Mouse (Mus musculus): ENCODE results near the gene Kdm2b. TPM values are rescaled to one million over a fixed set of nuclear protein-coding genes. Genes with fewer than 3 reads are reported as not detected.
A peak's percentile ranks its signal among the peaks of the same experiment; 100 is the strongest.
"Not testable (repeated sequence)": the region's sequence is repeated elsewhere in the genome, so short reads cannot be mapped to it uniquely, and the experiment has no call there.

Gene Kdm2b
- polyA plus RNA-seq, 1 experiment from 2014 or later: 73.8 TPM

DNA sequence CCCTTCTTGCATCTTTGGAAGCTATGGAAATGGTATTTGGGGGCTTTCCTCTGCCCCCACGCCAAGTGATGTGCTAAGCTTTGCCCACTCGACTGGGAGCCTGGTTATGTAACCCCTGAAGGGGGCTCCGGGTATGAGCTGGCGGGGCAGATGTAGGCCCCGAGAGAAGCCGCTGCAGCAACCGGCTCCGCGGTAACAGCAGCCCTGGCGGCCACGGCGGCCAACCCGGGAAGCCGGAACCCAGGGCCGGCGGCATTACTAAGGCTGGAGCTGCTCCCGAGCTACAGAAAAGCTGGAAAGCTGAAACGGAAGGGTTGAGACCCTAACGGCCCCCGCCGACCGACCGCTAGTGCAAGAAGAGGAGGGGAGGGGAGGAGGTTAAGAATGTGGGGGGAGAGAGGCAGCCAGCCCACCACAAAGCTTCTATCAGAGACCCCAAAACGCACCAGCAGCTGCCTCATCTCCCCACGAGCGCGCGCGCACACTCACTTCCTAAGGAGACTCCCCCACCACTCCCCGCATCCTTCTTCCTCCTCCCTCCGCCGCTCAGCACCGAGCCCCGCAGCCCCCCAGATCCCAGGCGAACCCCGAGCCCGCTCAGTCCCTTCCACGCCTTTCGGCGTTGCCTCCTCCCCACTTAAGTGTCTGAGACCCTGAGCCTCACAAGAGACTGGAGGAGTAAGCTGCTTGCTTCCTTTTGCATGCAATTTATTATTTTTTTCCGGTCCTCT, 1.4 kb downstream of the Kdm2b start:
- ATAC-seq (peak; percentile 30; the same call in 1 of the 2 replicates), DNase-seq (ENCODE audit: low spot score) (peak; percentile 70)
- Histone ChIP-seq H3K9me3 (replicated peaks; ENCODE audit: control insufficient read depth, low read length) (no peaks in the 10 kb centered on the region), H3K27ac (ENCODE audit: low read depth, low read length) (peak overlapping the region; percentile 73), H3K4me3 (ENCODE audit: low read depth, low read length) (peak overlapping the region; percentile 59), H3K27me3 (replicated peaks; ENCODE audit: control insufficient read depth, insufficient read depth, low read length) (no peaks in the 10 kb centered on the region), H3K9ac (ENCODE audit: low read length) (peak overlapping the region; percentile 82), H3K36me3 (ENCODE audit: control insufficient read depth, insufficient read depth, low read length) (no peaks in the 10 kb centered on the region), H3K4me2 (ENCODE audit: low read length) (peak overlapping the region; percentile 82), H3K4me1 (ENCODE audit: control insufficient read depth, insufficient read depth, low read length) (peaks cover 48% of the 10 kb centered on the region)
- under 1% methylated on average over 38 of the region's 41 CpGs for WGBS

DNA sequence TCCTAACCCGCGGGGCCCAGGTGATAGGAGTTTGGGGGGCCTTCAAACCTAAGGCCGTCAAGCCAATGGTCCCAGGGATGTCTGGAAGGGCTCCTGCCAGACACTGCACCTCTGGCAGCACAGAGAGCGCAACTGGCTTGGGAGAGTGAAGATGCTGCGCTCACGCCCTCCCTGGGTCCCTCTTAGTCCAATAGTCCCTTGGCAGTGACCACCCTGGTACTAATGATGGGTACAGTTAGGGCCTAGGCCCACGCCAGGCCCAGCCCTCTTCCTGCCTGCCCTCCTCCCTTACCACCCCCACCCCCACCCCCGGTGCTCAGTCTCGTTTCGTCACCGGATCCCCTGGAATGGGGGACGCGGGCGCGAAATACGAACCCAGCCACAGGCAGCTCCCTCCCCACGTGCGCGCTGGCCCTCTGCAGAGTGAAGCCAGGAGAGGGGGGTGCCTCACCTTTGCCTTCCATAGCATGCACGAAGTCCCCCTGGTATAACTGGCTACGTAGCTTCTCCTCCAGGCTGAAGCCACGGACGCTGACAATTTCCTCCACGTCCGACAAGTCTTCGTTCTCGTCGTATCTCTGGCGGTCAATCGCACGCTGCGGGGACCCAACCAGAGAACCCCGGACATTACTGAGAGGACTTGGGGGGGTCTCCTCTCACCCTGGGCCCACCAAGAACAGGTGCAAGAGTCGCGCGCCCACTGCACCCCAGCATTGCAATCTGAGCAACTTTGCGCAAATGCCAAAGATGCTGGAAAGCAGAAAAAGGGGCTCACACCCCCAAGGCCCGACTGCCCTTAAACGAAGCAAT, 2.2 kb downstream of the Kdm2b start:
- Histone ChIP-seq H3K36me3 (ENCODE audit: control insufficient read depth, insufficient read depth, low read length) (no peaks in the 10 kb centered on the region), H3K4me1 (ENCODE audit: control insufficient read depth, insufficient read depth, low read length) (peaks cover 48% of the 10 kb centered on the region), H3K9me3 (replicated peaks; ENCODE audit: control insufficient read depth, low read length) (no peaks in the 10 kb centered on the region), H3K4me3 (ENCODE audit: low read depth, low read length) (peak overlapping the region; percentile 59), H3K27me3 (replicated peaks; ENCODE audit: control insufficient read depth, insufficient read depth, low read length) (no peaks in the 10 kb centered on the region), H3K27ac (ENCODE audit: low read depth, low read length) (no peak overlapping the region; the same call in 1 of the 2 replicates), H3K9ac (ENCODE audit: low read length) (peak overlapping the region; percentile 82), H3K4me2 (ENCODE audit: low read length) (peak overlapping the region; percentile 82)
- WGBS: 3% methylated on average over 39 of the region's 39 CpGs
- DNase-seq (ENCODE audit: low spot score): peak; percentile 53
- peak; percentile 35; the same call in 1 of the 2 replicates for ATAC-seq

DNA sequence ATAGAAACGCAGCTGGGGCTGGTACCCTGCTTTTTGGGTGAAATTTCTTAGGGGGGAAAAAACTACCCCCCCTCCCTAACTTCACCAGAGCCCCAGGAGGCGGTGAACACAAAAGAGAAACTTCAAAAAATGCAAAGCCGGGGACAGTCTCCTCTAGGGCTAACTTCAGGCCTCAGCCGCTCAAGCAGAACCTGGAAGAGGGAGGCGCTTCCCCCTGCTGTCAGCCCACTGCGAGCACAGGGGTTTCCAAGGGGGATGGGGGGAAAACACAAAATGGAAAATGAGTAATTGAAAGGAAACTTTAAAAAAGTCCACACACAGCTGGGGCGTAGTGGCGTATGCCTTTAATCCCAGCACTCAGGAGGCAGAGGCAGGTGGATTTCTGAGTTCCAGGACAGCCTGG, 3.5 kb downstream of the Kdm2b start:
- DNase-seq (ENCODE audit: low spot score) (no peak), ATAC-seq (no peak)
- Histone ChIP-seq H3K4me2 (ENCODE audit: low read length) (peak overlapping the region; percentile 82), H3K36me3 (ENCODE audit: control insufficient read depth, insufficient read depth, low read length) (0 out of 2 replicates have a peak, but pooled peaks cover 5% of the 10 kb centered on the region), H3K4me3 (ENCODE audit: low read depth, low read length) (0 out of 2 replicates have a peak overlapping the region, but pooled peaks have one; percentile 4), H3K27me3 (replicated peaks; ENCODE audit: control insufficient read depth, insufficient read depth, low read length) (no peaks in the 10 kb centered on the region), H3K9ac (ENCODE audit: low read length) (peak overlapping the region; percentile 25; the same call in 1 of the 2 replicates), H3K4me1 (ENCODE audit: control insufficient read depth, insufficient read depth, low read length) (peaks cover 40% of the 10 kb centered on the region), H3K27ac (ENCODE audit: low read depth, low read length) (no peak overlapping the region), H3K9me3 (replicated peaks; ENCODE audit: control insufficient read depth, low read length) (no peaks in the 10 kb centered on the region)
- 30% methylated on average over 8 of the region's 8 CpGs for WGBS

DNA sequence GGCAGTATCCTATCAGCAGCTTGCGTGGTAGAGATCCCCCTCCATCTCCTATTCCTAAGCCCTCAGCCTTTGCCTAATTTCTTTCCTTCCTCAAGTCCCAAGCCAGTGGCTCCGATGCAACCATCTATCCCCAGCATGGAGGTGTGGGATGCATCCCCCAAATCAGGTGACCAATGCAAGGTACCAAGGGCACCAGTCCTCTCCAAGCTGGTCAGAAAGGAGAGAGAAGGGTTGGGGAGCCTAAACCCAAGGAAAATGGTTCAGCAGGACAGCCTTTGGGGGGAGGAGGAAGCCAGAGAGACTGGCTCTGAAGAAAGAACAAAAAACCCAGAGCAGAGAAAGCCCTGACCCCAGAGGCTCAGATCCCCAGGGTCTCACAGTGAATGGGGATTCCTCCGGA, 4.3 kb downstream of the Kdm2b start:
- peak overlapping the region; percentile 82; the same call in 1 of the 2 replicates for H3K4me2 ChIP-seq (ENCODE audit: low read length)
- DNase-seq (ENCODE audit: low spot score) (no peak), ATAC-seq (no peak)
- H3K4me1 ChIP-seq (ENCODE audit: control insufficient read depth, insufficient read depth, low read length): peaks cover 34% of the 10 kb centered on the region
- WGBS: 40% methylated on average over 3 of the region's 3 CpGs
- H3K9me3 ChIP-seq (replicated peaks; ENCODE audit: control insufficient read depth, low read length): no peaks in the 10 kb centered on the region
- 0 out of 2 replicates have a peak, but pooled peaks cover 7% of the 10 kb centered on the region for H3K36me3 ChIP-seq (ENCODE audit: control insufficient read depth, insufficient read depth, low read length)
- H3K27ac ChIP-seq (ENCODE audit: low read depth, low read length): no peak overlapping the region
- no peaks in the 10 kb centered on the region for H3K27me3 ChIP-seq (replicated peaks; ENCODE audit: control insufficient read depth, insufficient read depth, low read length)
- H3K4me3 ChIP-seq (ENCODE audit: low read depth, low read length): no peak overlapping the region
- peak overlapping the region; percentile 37 for H3K9ac ChIP-seq (ENCODE audit: low read length)

DNA sequence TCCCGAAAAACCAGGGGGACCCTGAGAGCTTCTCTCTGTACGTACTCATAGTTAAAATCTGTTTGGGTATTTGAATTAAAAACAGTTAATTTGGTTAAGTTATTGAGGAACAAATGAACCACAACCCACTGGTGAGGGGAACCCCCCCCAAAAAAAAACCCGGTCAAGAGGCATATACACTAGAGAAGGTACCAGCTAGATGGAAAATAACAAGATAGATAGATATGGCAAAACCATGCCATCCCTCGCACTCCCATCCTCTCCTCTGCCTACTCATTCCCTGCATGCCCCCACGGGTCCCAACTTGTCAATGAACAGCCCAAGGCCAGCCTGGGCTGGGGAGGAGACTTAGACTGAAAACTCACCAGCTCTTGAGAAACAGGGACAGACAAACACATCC, 5.1 kb downstream of the Kdm2b start:
- no peak for ATAC-seq
- no peak for DNase-seq (ENCODE audit: low spot score)

DNA sequence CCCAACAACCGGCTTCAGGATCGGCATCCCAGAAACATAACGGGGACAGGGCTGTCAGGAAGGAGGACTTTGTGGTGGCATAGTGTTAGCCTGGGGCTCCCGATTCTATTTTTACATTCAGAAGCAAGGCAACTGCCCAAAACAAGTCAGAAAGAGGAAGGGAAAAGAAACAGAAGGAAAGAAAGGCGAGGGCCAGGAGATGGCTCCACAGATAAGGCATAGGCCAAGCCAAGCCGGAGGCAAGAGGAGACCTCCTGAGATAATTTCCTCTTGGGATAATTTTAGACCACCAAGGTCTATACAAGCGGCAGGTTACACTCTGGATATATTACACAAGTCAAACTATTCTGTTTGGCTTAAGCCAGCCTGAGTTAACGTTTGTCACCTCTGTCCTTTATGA, 10.7 kb downstream of the Kdm2b start:
- Histone ChIP-seq H3K4me1 (ENCODE audit: control insufficient read depth, insufficient read depth, low read length) (no peaks in the 10 kb centered on the region), H3K4me3 (ENCODE audit: low read depth, low read length) (no peak overlapping the region), H3K27me3 (replicated peaks; ENCODE audit: control insufficient read depth, insufficient read depth, low read length) (no peaks in the 10 kb centered on the region), H3K9ac (ENCODE audit: low read length) (no peak overlapping the region), H3K36me3 (ENCODE audit: control insufficient read depth, insufficient read depth, low read length) (peaks cover 14% of the 10 kb centered on the region; the same call in 1 of the 2 replicates), H3K27ac (ENCODE audit: low read depth, low read length) (no peak overlapping the region), H3K4me2 (ENCODE audit: low read length) (no peak overlapping the region), H3K9me3 (replicated peaks; ENCODE audit: control insufficient read depth, low read length) (no peaks in the 10 kb centered on the region)
- WGBS: 92% methylated on average over 8 of the region's 8 CpGs
- DNase-seq (ENCODE audit: low spot score): no peak
- no peak for ATAC-seq

More for the DNA sequence above, 5.1 kb downstream of the Kdm2b start:
- Histone ChIP-seq H3K27ac (ENCODE audit: low read depth, low read length) (no peak overlapping the region), H3K4me2 (ENCODE audit: low read length) (no peak overlapping the region), H3K9me3 (replicated peaks; ENCODE audit: control insufficient read depth, low read length) (no peaks in the 10 kb centered on the region), H3K4me1 (ENCODE audit: control insufficient read depth, insufficient read depth, low read length) (peaks cover 28% of the 10 kb centered on the region), H3K36me3 (ENCODE audit: control insufficient read depth, insufficient read depth, low read length) (0 out of 2 replicates have a peak, but pooled peaks cover 7% of the 10 kb centered on the region), H3K9ac (ENCODE audit: low read length) (no peak overlapping the region), H3K27me3 (replicated peaks; ENCODE audit: control insufficient read depth, insufficient read depth, low read length) (no peaks in the 10 kb centered on the region), H3K4me3 (ENCODE audit: low read depth, low read length) (no peak overlapping the region)
- 80% methylated on average over 5 of the region's 5 CpGs for WGBS

DNA sequence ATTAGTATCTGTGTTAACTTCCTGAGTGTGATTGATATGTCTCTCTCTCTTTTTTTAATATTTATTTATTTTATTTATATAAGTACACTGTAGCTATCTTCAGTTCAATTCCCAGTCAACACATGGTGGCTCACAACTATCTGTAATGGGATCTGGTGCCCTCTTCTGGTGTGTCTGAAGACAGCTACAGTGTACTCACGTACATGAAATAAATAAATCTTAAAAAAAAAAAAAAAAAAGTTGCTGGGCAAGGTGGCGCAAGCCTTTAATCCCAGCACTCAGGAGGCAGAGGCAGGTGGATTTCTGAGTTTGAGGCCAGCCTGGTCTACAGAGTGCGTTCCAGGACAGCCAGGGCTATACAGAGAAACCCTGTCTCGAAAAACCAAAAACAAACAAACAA, 14.9 kb downstream of the Kdm2b start:
- H3K36me3 ChIP-seq (ENCODE audit: control insufficient read depth, insufficient read depth, low read length); DNase-seq (ENCODE audit: low spot score); H3K4me3 ChIP-seq (ENCODE audit: low read depth, low read length); H3K9me3 ChIP-seq (replicated peaks; ENCODE audit: control insufficient read depth, low read length); H3K4me2 ChIP-seq (ENCODE audit: low read length); H3K27me3 ChIP-seq (replicated peaks; ENCODE audit: control insufficient read depth, insufficient read depth, low read length); ATAC-seq; H3K9ac ChIP-seq (ENCODE audit: low read length); H3K4me1 ChIP-seq (ENCODE audit: control insufficient read depth, insufficient read depth, low read length); H3K27ac ChIP-seq (ENCODE audit: low read depth, low read length): not testable (repeated sequence)
- 93% methylated on average over 4 of the region's 4 CpGs for WGBS

DNA sequence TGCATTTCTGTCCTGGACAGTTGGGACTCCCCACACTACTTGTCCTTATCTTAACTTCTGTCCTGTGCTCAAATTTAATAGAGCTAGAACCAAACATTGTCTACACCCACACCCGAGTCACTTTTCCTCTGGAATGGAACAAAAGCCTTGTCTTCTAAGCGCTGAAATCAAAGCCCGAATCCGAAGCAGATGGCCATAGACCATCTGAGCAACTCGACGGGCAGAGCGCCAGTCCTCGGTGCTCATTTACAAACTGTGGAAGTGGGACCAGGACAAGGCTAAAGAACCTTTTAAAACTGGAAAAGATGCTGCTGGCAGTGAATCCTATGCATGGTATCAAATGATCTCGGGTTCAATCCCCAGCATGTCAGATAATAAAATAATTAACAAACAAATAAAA, 17.5 kb downstream of the Kdm2b start:
- H3K4me2 ChIP-seq (ENCODE audit: low read length): no peak overlapping the region
- peak; percentile 82 for DNase-seq (ENCODE audit: low spot score)
- ATAC-seq: no peak

More for the DNA sequence above, 17.5 kb downstream of the Kdm2b start:
- Histone ChIP-seq H3K9ac (ENCODE audit: low read length) (no peak overlapping the region), H3K4me3 (ENCODE audit: low read depth, low read length) (no peak overlapping the region), H3K36me3 (ENCODE audit: control insufficient read depth, insufficient read depth, low read length) (peaks cover 7% of the 10 kb centered on the region; the same call in 1 of the 2 replicates), H3K27ac (ENCODE audit: low read depth, low read length) (peak overlapping the region; percentile 68), H3K4me1 (ENCODE audit: control insufficient read depth, insufficient read depth, low read length) (peaks cover 4% of the 10 kb centered on the region; the same call in 1 of the 2 replicates), H3K27me3 (replicated peaks; ENCODE audit: control insufficient read depth, insufficient read depth, low read length) (no peaks in the 10 kb centered on the region), H3K9me3 (replicated peaks; ENCODE audit: control insufficient read depth, low read length) (no peaks in the 10 kb centered on the region)
- 43% methylated on average over 9 of the region's 9 CpGs for WGBS
